Mouse (Mus musculus): Measurements from ENCODE around the gene Hist1h2aa.

Hist1h2aa gene

DNA sequence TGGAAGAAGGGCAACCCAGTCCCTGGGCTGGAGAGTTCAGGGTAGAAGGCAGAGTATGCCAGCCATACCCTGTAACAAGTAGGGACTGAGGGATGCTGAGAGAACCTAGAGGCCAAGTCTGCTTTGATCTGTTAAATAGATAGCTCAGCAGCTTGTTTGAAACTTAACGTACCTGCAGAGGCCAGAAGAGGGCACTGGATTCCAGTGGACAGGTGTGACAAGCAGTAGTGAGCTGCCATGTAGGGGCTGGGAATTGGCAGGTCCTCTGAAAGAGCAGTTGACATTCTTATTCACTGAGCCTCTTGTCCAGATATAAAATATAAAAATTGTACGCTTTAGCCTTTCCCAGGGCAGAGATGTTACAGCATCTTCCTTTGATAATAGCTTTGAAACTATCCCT is 8.6 kb downstream of the Hist1h2aa start:
- no peak for DNase-seq (ENCODE audit: low read depth in 2 of 2, low spot score in 2 of 2)

DNA sequence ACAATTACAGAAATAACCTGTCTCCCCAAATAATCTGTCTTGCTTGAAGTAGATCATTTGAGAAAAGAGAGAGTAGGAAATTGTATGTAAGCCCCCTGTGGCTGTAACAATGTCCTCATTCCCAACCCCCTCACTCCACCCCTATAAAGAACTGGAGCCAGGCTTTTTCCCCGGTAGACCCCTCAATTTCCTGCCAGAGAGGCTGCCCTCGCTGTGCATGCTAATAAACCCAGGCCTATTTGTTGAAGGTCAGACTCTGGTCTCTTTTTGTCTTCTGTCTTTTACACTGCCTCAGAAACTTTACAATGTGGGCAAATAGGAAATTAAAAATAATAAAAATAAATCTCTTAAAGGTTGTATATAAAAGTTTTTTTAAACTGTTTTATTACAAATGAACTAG is 12.0 kb downstream of the Hist1h2aa start:
- DNase-seq (ENCODE audit: low read depth in 2 of 2, low spot score in 2 of 2): no peak

DNA sequence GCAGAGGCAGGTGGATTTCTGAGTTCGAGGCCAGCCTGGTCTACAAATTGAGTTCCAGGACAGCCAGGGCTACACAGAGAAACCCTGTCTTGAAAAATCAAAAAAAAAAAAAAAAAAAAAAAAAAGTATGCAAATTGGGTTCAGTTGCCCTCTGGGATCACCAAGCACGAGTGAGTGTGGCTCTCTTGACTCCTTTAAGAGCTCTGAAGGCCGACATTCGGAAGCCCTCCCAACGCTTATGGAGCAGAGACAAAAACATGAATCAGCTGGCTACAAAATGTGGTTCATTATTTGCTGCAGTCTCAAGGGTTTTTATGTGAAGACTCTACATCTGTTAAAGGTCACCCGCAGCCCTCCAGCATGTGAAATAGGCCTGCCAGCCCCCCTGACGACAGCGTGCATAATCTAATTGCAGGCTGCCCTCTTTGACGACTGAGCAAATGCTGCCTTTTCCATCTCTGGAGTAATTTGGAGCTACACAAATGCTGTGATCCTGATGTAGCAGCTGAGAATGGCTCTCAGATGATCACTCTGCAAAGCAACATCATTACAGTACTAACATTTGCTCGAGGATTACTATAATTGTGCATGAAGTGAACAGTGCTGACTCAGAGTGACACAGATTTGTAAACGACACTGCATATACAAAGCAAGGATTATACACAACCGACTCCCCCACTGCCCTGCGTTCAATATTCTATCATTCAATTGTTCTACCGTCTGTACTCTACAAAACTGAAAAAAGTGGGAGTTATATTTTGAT is 15.4 kb downstream of the Hist1h2aa start:
- no peak for DNase-seq (ENCODE audit: low read depth in 2 of 2, low spot score in 2 of 2)

DNA sequence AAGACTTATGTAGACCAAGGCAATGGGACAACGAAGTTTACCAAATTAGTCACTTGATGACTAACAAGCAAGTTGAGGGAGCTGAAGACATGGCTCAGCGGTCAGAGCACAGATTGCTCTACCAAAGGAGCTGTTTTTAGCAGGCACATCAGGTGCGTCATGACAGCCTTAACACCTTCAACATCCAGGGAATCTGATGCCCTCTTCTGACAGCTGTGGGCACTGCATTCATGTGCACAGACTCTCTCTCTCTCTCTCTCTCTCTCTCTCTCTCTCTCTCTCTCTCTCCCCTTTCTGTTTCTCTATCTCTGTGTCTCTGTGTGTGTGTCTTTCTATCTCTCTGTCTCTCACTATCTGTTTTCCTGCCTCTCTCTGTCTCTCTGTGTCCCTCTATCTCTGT is 16.7 kb downstream of the Hist1h2aa start:
- no peak for DNase-seq (ENCODE audit: low read depth in 2 of 2, low spot score in 2 of 2)

DNA sequence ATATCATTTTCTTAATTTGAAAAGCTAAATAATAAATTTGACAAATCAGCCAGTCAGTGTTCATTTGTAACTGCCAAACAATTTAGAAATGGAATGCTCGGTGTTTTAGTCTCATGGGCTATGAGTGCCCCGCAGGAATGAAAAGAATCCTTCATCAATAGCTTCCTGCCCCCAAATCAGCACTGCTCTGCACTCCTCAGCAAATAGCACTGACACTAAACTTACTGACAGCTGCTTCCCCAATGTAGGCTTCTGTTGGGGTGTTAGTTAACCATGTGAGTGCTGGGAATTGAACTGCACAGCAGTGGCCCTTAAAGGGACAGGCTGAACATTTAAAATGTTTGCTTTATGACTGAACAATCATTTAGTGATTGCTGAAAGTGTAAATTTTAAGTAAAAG is 25.5 kb downstream of the Hist1h2aa start:
- DNase-seq (ENCODE audit: low read depth in 2 of 2, low spot score in 2 of 2): no peak

DNA sequence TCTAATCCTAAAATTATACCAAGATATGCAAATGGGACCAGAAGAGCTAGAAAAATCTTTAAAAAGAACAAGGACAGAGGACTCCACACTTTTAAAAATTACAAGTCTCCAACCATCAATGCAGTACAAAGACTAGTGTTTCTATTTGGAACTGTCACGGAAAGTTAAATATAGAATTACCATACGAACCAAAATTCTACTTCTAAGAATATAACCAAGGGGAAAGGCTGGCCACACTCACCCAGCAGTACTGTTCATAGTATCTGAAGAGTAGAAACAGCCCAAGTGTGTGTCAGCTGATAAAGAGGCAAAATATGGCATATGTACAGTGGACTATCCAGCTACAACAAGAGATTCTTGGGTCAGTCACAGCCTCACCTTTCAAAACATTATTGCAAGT is 30.6 kb downstream of the Hist1h2aa start:
- no peak for DNase-seq (ENCODE audit: low read depth in 2 of 2, low spot score in 2 of 2)

DNA sequence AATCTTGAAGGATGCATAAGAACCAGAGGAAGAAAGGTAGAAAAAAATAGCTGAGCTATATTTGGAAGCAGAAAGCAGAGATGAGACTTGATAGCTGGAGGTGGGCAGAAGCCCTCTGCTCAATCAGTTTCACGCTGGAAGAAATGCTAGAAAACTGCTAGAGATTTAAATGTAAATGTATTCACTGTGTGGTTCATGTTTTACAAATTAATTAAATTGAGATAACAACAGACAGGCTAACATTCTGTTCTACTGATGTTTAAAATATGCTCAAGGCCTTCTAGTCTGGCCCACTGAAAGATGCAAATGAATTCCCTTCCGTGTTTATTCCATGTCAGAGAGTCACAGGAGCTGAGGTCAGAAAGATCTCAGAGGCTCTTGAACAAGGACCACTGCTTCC is 37.6 kb downstream of the Hist1h2aa start:
- DNase-seq (ENCODE audit: low read depth in 2 of 2, low spot score in 2 of 2): no peak

DNA sequence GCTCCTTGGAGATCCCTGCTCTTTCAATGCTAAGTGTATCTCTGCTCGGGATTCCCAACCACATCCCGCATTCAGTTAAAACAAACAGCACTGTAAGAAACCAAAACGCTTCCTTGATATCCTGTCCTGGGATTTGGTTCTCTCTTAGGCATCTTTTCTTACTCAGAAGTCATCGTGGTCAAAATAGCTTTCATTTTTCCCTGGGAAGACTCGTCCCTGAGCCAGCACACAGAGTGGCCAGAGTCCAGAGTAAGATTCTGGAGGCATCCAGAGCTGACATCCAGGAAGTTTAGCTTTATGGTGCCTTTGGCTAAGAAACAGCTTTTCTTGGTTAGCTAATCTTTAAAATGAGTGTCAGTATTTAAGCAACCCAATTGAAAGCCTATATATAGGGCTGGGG is 38.0 kb downstream of the Hist1h2aa start:
- DNase-seq (ENCODE audit: low read depth in 2 of 2, low spot score in 2 of 2): no peak
